Mouse (Mus musculus) liver, adult (tissue): ENCODE results near the gene Nfatc3.

Experiments
- GATA4 ChIP-seq: IDR thresholded peaks from 2 replicates; pipeline ENCODE4 v1.6.1; 2014; ENCODE audit warnings: mild to moderate bottlenecking, low read length; ENCODE audit not compliant: insufficient replicate concordance

Nfatc3 gene

DNA sequence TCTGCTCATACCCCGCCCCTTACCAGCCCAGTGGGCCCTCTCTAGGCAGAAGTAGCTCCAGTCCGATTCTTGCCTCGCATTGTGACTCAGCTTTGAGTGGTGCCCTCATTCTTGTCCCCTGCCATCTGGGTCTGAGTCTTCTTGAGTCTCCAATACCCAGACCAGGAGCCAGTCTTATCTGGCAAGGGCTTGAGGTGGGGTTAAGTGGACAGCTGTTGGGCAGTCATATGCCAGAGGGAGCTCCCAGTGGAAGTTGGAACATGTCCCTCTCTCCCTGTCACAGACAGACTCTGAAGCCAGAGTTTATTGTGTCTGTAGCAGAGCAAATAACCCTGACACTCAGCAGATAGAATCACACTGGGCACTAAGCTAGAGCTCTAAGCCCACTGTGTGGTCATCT is 7.6 kb upstream of the Nfatc3 start:
- no peak for TF ChIP-seq GATA4

DNA sequence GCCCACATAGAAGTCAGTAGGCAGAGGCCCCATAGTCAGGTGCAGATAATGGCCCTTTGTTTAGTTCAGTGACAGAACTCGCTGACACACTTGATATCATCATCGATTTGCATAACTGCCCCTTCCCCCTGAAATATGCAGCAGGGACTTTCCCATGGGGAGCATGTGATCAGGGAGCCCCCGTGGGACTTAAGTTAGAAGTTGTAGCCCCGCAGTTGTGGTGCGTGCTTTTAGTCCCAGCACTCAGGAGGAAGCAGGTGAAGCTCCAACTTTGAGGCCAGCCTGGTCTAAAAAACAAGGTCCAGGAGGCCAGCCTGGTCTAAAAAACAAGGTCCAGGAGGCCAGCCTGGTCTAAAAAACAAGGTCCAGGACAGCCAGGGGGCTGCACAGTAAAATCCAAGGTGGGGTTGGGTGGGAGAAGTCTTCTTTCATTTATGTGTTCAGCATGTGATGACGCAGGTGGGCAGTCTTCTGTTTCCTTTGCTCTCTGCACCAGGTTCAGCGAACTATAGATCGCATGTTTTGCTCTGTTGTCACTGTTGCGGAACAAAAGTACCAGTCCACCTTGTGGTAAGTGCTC is 6.0 kb upstream of the Nfatc3 start:
- TF ChIP-seq GATA4 = no peak

DNA sequence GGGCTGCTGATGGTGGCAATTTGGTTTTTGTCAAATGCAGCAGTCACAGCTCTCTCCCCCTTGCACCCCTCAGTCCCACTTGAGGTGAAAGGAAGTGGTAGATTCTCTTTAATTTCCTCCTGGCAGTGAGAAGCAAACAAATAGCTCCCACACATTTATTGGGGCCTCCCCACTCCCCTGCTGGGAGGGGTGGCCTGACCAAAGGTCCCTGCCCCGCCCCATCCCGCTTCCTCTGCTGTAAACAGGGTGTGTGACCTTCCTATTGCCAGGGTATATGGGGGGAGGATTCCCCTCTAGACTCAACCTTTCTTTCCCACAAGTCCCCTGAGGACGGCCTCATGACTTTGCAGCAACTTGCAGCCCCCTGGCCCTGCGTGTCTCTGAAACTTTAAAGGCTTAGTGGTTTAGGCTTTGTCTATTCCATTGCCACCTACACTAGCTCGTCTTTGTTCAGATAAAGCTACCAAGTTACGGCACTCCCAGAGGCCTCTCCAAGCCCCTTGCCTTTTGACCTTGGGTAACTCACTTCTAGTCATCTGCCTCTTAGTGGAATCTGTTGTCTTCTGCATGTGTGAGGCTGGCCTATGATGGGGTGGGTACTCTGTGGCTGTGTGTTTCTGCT is 4.3 kb upstream of the Nfatc3 start:
- no peak for TF ChIP-seq GATA4

DNA sequence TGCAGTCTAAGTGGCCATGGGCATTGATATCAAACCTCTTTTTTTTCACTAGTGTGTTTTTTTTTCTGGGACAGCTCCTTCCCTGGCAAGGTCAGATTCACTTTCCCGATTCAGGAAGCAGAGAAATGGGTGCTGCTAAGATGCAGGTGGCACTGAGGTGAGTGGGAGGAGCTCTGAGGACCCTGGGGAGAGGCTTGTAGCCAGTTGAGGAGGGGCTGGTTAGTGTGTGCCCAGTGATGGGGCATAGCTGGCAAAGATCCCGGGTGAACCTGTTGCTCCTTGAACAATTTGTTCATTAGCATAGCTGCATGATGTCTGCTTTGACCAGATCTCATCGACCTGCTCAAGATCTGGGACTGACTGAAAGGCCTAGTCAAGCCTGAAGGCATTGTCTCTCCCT is 3.6 kb upstream of the Nfatc3 start:
- no peak for TF ChIP-seq GATA4

DNA sequence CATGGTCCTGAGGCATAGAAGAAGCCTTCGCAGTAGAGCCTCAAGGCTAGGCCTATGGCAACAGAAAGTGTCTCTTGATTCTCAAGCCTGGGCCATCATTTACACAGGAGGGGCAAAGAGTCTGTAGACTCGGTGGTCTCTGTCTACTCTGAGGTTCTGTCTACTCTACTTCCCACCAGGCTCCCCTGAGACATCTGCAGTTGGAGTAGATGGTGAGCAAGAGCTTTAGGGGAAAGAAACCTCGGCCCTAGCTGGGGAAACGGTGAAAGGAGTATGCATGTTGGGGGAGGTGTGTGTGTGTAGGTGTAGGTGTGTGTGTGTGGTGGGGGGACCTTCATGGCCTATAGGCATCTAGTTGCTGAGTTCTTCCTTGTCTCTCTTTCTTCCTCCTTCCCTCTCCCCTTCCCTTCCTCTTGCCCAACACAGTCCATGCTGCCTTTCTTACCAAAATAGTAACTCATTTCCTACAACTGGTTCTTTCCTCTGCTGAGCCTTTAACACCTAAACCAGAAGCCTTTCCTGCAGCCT is 2.1 kb upstream of the Nfatc3 start:
- TF ChIP-seq GATA4 = no peak

DNA sequence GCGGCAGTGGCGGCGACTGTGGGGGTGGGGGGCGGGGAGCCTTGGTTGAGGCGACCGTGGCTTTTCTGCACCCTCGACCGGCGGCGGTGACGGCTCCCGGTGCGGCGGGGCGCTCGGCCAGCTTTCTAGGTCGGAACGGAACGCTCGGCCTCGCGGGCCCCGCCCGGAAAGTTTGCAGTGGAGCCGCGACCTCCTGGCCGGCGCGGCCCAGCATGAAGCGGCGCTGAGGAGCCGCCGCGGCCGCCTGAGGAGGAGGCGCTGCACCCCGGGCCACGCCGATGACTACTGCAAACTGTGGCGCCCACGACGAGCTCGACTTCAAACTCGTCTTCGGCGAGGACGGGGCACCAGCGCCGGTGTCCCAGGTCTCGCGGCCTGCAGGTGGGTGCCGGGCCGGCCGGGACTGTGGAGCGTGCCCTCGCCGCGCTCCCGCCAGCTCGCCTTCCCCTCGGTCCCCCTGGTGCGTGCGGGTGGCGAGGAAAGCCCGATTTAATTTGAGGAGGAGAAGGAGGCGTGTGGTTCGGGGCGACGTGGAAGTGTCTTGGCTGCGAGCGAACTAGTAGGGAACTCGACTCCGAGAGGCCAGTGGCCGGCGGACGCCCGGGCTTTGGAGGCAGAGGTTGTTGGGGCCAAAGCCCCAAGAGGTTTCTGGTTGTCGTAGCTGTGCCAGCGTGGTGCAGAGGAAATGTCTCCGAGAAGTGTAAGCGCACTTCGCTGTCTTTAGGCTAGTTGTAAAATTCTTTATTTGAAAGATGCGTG is 1.2 kb downstream of the Nfatc3 start:
- TF ChIP-seq GATA4 = no peak

DNA sequence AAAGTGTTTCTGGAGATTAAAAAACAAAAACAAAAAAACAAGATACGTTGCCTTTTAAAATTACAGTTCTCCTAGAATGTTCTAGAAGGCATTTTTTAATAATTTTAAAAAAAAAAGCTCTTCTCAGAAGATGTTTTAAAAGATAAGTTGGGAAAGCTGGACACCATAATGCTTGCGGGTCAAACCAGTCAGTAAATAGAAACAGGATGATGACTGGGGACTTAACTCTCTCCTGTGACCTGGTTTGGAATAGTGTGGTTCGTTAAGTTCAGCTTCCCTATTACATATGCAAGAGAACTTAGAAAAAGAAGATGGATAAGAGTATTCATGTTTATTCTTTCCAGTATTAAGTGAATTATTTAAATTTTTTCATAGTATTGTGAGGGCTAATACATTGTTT is 1.9 kb downstream of the Nfatc3 start:
- no peak for TF ChIP-seq GATA4

DNA sequence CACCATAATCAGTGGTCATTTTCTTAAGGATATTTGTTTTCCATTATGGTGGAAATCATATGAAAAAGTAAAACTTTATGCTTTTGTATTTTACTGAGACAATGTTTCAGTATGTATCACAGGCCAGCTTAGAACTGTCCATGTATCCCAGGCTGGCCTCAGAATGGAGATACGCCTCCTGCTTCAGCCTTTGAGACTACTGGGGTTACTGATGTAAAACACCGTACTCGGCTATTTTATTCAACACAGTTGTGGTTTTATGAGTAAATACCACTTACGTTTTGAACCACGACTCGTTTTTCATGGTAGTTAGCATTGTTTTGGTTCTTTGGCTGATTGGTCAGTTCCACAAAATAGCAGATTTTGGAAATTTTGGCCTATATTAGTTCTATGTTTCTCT is 3.0 kb downstream of the Nfatc3 start:
- TF ChIP-seq GATA4 = no peak

DNA sequence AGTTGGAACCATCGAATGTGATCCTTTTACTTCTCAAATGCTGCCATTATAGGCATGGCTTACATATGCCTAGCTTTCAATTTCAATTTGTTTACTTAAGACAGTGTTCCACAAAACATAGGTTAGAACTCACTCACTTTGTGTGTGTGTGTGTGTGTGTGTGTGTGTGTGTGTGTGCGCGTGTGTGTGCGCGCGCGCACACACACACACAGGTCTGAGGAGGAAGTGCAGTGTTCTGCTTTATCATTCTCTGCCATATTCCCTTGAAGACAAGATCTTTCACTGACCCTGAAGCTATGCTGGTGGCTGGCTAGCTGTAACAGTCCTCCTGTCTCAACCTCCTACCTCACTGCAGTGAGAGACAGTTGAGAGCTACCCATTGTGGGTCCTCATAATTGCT is 4.4 kb downstream of the Nfatc3 start:
- no peak for TF ChIP-seq GATA4

DNA sequence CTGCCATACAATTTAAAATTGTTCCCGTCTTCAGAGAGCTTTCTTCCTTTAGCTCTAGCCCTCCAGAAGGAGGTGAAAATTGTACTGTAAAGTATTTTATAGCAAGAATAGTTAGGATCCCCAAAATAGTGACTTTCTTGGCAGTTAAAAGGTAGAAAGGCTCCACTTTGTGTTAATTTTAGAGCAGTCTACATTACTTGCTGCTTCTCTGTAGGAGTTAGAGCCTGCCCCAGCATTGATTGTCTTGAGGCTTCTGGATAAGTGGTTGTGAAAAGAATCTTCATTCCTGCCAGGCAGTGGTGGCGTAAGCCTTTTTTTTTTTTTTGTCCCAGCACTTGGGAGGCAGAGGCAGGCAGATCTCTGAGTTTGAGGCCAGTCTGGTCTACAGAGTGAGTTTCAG is 8.1 kb downstream of the Nfatc3 start:
- TF ChIP-seq GATA4 = no peak

DNA sequence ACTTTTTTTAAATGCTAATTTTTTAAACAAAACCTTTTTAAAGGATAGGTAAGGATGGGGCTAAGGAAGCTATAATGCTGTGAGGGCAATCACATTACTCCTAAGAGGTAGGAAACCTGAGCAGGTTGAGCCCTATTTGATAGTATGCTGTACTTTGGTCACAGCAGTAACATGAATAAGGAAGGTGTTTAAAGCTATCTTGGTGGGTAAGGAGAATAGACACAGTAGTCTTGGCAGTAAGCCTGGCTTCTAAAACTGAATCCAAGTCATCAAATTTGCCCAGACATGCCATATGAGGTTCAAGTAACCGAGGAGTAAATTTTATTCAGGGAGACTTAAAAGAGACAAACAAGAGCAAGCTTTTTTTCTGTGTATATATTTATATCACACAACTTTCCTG is 10.9 kb downstream of the Nfatc3 start:
- no peak for TF ChIP-seq GATA4

DNA sequence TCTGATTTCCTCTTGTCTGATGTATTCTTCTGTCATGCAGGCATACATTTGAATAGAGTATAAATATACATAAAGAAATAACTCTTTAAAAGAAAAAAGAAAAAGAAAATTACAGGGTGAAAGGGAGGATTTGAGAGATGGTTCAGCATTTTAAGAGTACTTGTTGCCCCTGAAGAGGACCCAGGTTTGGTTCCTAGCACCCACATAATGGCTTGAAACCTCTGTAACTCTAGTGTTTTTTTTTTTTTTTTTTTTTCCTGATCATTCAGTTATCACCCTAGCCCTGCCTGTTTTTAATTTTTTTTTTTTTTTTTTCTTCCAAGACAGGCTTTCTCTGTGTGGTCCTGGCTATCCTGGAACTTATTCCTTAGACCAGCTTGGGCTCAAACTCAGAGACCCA is 13.5 kb downstream of the Nfatc3 start:
- no peak for TF ChIP-seq GATA4

DNA sequence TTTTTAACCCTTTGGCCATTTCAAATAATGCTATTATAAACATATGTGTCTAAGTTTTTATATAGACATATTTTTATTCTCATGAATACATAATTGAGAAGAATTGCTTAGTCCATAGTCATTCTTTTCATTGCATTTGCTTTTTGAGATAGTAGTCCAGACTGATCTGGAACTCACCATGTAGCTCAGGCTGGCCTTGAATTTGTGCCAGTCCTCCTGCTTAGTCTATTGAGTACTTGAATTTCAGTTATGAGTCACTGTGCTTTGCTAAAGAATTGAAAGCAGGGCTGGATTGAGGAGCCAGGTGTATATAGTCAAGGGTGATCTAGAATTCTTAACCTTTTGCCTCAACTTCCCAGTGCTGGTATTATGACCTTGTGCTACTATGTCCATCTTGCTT is 15.6 kb downstream of the Nfatc3 start:
- TF ChIP-seq GATA4 = no peak

DNA sequence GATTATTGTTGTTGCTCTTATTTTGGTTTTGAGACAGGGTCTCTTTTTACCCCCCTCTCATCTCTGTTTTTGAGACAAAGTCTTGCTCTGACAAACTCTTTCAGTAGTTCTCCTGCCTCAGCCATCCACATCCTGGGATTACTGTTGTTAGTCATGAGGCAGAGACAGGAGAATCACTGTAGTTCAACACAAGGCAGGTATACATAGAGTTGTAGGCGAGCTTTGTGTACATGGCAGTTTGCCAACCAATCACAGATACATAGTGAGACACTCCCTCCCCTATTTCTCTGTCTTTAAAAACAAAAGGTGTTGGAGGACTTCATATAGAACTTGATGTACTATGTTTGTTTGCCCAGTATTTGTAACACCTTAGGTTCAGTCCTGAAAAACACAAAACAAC is 16.0 kb downstream of the Nfatc3 start:
- no peak for TF ChIP-seq GATA4

DNA sequence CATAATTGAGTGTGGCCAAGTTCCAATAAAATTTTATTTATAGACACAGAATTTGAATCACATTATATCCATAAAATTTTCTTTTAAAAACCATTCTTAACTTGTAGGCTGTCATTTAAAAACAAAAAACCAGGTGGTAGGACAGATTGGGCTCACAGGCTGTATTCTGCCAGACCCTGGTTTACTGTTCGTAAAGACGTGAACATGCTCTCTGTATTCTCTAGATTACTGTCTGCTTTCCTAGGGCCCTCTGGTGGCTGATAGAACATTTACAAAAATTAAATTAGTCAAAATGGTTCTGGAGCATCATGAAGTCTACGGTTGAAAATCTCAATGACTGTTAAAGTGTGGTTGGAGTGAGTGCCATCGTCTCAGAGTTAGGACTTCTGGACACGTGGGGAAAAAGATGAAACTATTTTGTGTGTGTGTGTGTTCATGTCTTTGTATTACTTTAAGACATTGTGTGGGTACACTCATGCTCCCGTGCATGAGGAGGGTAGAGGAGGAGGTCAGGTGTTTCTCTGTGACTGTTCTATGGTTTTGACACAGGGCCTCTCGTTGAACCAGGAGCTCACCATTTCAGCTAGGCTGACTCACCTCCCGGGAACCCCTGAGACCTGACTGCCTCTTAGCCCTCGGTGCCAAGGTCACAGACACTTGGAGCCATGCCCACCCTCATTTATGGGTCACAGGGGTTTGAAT is 16.7 kb downstream of the Nfatc3 start:
- no peak for TF ChIP-seq GATA4

DNA sequence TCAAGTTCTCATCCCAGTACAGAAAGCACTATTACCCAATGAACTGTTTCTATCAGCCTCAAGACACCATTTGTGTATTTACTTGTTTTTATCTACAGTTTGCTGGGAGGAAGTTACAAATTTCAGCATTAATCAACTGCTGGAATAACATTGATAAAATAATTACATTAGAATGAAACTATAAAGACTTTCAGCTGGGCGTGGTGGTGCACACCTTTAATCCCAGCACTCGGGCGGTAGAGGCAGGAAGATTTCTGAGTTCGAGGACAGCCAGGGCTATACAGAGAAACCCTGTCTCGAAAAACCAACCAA is 17.2 kb downstream of the Nfatc3 start:
- no peak for TF ChIP-seq GATA4

DNA sequence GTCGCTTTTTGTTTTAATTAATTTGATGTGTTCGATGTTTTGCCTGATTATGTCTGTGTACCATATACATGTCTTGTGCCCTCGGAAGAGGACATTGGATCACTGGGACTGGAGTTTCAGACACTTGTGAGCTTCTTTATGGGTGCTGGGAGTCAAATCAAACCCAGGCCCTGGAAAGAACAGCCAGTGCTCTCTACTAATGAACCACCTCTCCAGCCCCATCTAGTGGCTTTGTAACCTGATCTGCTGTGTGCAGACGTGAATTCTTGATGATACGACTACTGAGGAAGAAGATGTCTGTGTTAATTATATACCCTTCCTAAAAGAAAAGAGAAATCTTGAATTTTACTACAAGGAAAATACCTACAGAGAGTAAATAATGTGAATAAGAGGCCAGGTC is 18.0 kb downstream of the Nfatc3 start:
- TF ChIP-seq GATA4 = no peak
